Mouse (Mus musculus): ENCODE data around the gene D6Ertd527e. TPM values are rescaled to one million over a fixed set of nuclear protein-coding genes. Genes with fewer than 3 reads are reported as not detected.

D6Ertd527e gene
- total and polyA plus RNA-seq, 2 experiments from 2014 or later, result 0.08 TPM; not detected in 1

- Histone ChIP-seq H3K4me2 (ENCODE audit: low read depth, low read length) (no peak overlapping the region), H3K27ac (ENCODE audit: low read depth) (no peak overlapping the region), H3K4me3 (ENCODE audit: low read depth, low read length) (no peak overlapping the region), H3K27me3 (ENCODE audit: control insufficient read depth, insufficient read depth, low read length) (no peaks in the 10 kb centered on the region), H3K4me1 (ENCODE audit: control insufficient read depth, insufficient read depth) (no peaks in the 10 kb centered on the region), H3K36me3 (replicated peaks; ENCODE audit: control insufficient read depth, insufficient read depth, low read length) (no peaks in the 10 kb centered on the region), H3K9me3 (replicated peaks; ENCODE audit: control insufficient read depth, low read length) (no peaks in the 10 kb centered on the region), H3K9ac (replicated peaks; ENCODE audit: low read depth, low read length) (no peak overlapping the region)
- WGBS, result 35% methylated on average over 8 of the region's 8 CpGs
- TF ChIP-seq CTCF (IDR thresholded peaks at IDR 0.05; ENCODE audit: low read depth), result no peak
- DNase-seq (ENCODE audit: low spot score) (peak; percentile 33), ATAC-seq (ENCODE audit: insufficient read depth, low read depth) (peak; percentile 69; the same call in 1 of the 2 replicates)
These were observed 22.7 kb downstream of the D6Ertd527e start for GRCm38 (mm10) chr6:87127049-87127753.

DNA sequence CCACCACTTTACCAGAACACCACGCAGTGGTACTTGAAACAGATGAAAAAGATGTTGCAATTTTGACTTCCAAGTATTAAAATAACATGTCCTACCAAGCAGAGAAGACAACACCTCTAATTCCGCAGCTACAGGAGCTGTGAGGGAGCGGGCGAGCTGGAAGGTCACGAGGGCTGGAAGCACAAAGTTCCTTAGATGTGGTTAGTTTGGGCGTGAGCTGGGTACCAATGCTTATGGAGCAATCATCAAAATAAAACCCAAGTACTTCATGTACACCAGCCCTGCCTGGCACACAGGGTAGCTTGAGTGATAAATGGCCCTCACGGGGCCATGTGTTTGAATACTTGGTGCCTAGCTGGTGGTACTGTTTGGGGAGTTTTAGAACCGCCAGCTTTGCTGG, 25.3 kb downstream of the D6Ertd527e start:
- Histone ChIP-seq H3K9ac (replicated peaks; ENCODE audit: low read depth, low read length) (no peak overlapping the region), H3K27me3 (ENCODE audit: control insufficient read depth, insufficient read depth, low read length) (no peaks in the 10 kb centered on the region), H3K4me3 (ENCODE audit: low read depth, low read length) (no peak overlapping the region), H3K36me3 (replicated peaks; ENCODE audit: control insufficient read depth, insufficient read depth, low read length) (no peaks in the 10 kb centered on the region), H3K4me2 (ENCODE audit: low read depth, low read length) (no peak overlapping the region), H3K9me3 (replicated peaks; ENCODE audit: control insufficient read depth, low read length) (no peaks in the 10 kb centered on the region), H3K27ac (ENCODE audit: low read depth) (no peak overlapping the region), H3K4me1 (ENCODE audit: control insufficient read depth, insufficient read depth) (no peaks in the 10 kb centered on the region)
- 86% methylated on average over 8 of the region's 8 CpGs for WGBS
- ATAC-seq (ENCODE audit: insufficient read depth, low read depth) (no peak), DNase-seq (ENCODE audit: low spot score) (no peak)
- TF ChIP-seq EP300 (IDR thresholded peaks at IDR 0.05; ENCODE audit: low read depth), result no peak
- no peak for TF ChIP-seq CTCF (IDR thresholded peaks at IDR 0.05; ENCODE audit: low read depth)

GRCm38 (mm10) chr6:87130628-87131027, 26.1 kb downstream of the D6Ertd527e start:
- Histone ChIP-seq H3K27ac (ENCODE audit: low read depth) (no peak overlapping the region), H3K9ac (replicated peaks; ENCODE audit: low read depth, low read length) (no peak overlapping the region), H3K4me1 (ENCODE audit: control insufficient read depth, insufficient read depth) (no peaks in the 10 kb centered on the region), H3K36me3 (replicated peaks; ENCODE audit: control insufficient read depth, insufficient read depth, low read length) (no peaks in the 10 kb centered on the region), H3K4me3 (ENCODE audit: low read depth, low read length) (no peak overlapping the region), H3K9me3 (replicated peaks; ENCODE audit: control insufficient read depth, low read length) (no peaks in the 10 kb centered on the region), H3K27me3 (ENCODE audit: control insufficient read depth, insufficient read depth, low read length) (no peaks in the 10 kb centered on the region), H3K4me2 (ENCODE audit: low read depth, low read length) (no peak overlapping the region)
- TF ChIP-seq EP300 (IDR thresholded peaks at IDR 0.05; ENCODE audit: low read depth) (no peak), CTCF (IDR thresholded peaks at IDR 0.05; ENCODE audit: low read depth) (no peak)
- DNase-seq (ENCODE audit: low spot score) (no peak), ATAC-seq (ENCODE audit: insufficient read depth, low read depth) (no peak)
- WGBS, result 89% methylated on average over 7 of the region's 7 CpGs

- no peak overlapping the region for H3K9ac ChIP-seq (replicated peaks; ENCODE audit: low read depth, low read length)
- H3K4me1 ChIP-seq (ENCODE audit: control insufficient read depth, insufficient read depth), result no peaks in the 10 kb centered on the region
- 82% methylated on average over 1 of the region's 1 CpGs for WGBS
- no peak overlapping the region for H3K4me3 ChIP-seq (ENCODE audit: low read depth, low read length)
- no peaks in the 10 kb centered on the region for H3K27me3 ChIP-seq (ENCODE audit: control insufficient read depth, insufficient read depth, low read length)
- no peak for DNase-seq (ENCODE audit: low spot score)
- H3K4me2 ChIP-seq (ENCODE audit: low read depth, low read length), result no peak overlapping the region
- H3K27ac ChIP-seq (ENCODE audit: low read depth), result no peak overlapping the region
- H3K36me3 ChIP-seq (replicated peaks; ENCODE audit: control insufficient read depth, insufficient read depth, low read length), result no peaks in the 10 kb centered on the region
- no peaks in the 10 kb centered on the region for H3K9me3 ChIP-seq (replicated peaks; ENCODE audit: control insufficient read depth, low read length)
- no peak for ATAC-seq (ENCODE audit: insufficient read depth, low read depth)
- no peak for TF ChIP-seq CTCF (IDR thresholded peaks at IDR 0.05; ENCODE audit: low read depth)
These were observed 26.5 kb downstream of the D6Ertd527e start for GRCm38 (mm10) chr6:87131078-87131477.

DNA sequence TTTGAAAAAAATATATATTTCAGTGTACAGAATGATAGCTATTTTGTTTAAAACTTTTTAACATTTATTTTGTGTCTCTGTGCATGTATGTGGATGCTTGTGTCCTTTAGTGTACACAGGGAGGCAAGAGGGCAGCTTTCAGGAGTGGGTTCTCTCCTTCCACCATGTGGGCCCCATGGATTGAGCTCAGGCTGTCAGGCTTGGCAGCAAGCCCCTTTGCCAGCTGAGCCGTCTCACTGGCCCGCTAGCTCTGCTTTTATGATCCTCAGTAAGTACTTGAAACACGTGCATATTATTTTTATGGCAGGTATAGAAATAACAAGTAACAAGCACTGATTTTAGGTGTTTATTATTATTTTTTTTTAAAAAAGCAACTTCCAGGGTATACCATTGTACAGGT, 29.0 kb downstream of the D6Ertd527e start:
- no peaks in the 10 kb centered on the region for H3K27me3 ChIP-seq (ENCODE audit: control insufficient read depth, insufficient read depth, low read length)

GRCm38 (mm10) chr6:87133966-87134546, 29.5 kb downstream of the D6Ertd527e start:
- no peak overlapping the region for H3K27ac ChIP-seq (ENCODE audit: low read depth)
- H3K4me2 ChIP-seq (ENCODE audit: low read depth, low read length), result no peak overlapping the region
- ATAC-seq (ENCODE audit: insufficient read depth, low read depth), result no peak
- no peak overlapping the region for H3K4me3 ChIP-seq (ENCODE audit: low read depth, low read length)
- no peak for DNase-seq (ENCODE audit: low spot score)
- no peak overlapping the region for H3K9ac ChIP-seq (replicated peaks; ENCODE audit: low read depth, low read length)
- whole genome bisulfite sequencing, result 68% methylated on average over 12 of the region's 12 CpGs
- H3K4me1 ChIP-seq (ENCODE audit: control insufficient read depth, insufficient read depth), result no peaks in the 10 kb centered on the region
- H3K27me3 ChIP-seq (ENCODE audit: control insufficient read depth, insufficient read depth, low read length), result no peaks in the 10 kb centered on the region
- H3K36me3 ChIP-seq (replicated peaks; ENCODE audit: control insufficient read depth, insufficient read depth, low read length), result no peaks in the 10 kb centered on the region
- no peaks in the 10 kb centered on the region for H3K9me3 ChIP-seq (replicated peaks; ENCODE audit: control insufficient read depth, low read length)
- TF ChIP-seq EP300 (IDR thresholded peaks at IDR 0.05; ENCODE audit: low read depth) (no peak), CTCF (IDR thresholded peaks at IDR 0.05; ENCODE audit: low read depth) (no peak)

More for the DNA sequence above, 29.0 kb downstream of the D6Ertd527e start:
- ATAC-seq (ENCODE audit: insufficient read depth, low read depth) (no peak), DNase-seq (ENCODE audit: low spot score) (no peak)
- H3K27ac ChIP-seq (ENCODE audit: low read depth), result no peak overlapping the region
- H3K4me2 ChIP-seq (ENCODE audit: low read depth, low read length), result no peak overlapping the region
- no peak overlapping the region for H3K9ac ChIP-seq (replicated peaks; ENCODE audit: low read depth, low read length)
- H3K4me3 ChIP-seq (ENCODE audit: low read depth, low read length), result no peak overlapping the region
- TF ChIP-seq CTCF (IDR thresholded peaks at IDR 0.05; ENCODE audit: low read depth) (no peak), EP300 (IDR thresholded peaks at IDR 0.05; ENCODE audit: low read depth) (no peak)
- no peaks in the 10 kb centered on the region for H3K4me1 ChIP-seq (ENCODE audit: control insufficient read depth, insufficient read depth)
- no peaks in the 10 kb centered on the region for H3K36me3 ChIP-seq (replicated peaks; ENCODE audit: control insufficient read depth, insufficient read depth, low read length)
- WGBS, result 83% methylated on average over 3 of the region's 3 CpGs
- no peaks in the 10 kb centered on the region for H3K9me3 ChIP-seq (replicated peaks; ENCODE audit: control insufficient read depth, low read length)
